Mouse (Mus musculus): ENCODE data around the gene Rpia.

Rpia gene

GRCm38 (mm10) chr6:70805267-70805666 lies 13.2 kb upstream of the Rpia start:
- DNase-seq (ENCODE audit: inconsistent ontology term): peak; percentile 51

DNA sequence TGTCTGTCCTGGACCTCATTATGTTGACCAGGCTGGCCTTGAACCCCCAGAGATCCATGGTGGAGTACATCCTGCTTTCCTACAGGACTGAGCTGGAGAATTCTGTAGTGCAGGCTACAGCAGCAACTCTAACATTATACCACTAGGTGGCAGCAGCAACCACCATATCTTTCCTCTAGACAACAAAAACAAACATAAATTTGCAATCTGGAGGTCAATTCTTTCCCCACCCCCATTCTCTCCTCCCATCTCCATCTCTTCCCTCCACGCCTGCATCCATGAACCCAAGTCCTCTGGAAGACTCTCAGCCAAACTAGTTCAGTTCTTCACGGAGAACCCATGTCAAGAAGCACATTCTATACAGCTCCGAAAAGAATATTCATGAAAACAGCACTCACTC lies 12.6 kb upstream of the Rpia start:
- DNase-seq (ENCODE audit: inconsistent ontology term): peak; percentile 51

GRCm38 (mm10) chr6:70797581-70798251 lies 5.7 kb upstream of the Rpia start:
- no peak for DNase-seq (ENCODE audit: inconsistent ontology term)

DNA sequence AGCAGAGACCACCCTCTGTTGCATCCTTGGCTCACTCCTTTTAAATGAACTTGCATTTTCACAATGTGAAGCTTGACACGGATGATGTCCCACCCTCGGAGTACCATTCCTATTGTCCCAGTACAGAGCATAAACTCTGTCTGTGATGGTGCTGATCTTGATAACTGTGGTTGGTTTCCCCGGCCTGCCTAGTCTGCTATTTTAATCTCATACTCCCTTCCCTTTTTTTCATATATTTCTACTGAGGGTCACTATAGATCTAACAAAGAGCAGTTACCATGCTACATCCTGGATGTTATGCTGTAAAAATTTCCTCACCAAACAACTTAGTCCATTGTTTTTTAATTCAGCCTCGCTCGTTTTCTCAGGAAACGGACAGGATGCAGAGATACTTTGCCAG lies 4.9 kb upstream of the Rpia start:
- no peak for DNase-seq (ENCODE audit: inconsistent ontology term)

DNA sequence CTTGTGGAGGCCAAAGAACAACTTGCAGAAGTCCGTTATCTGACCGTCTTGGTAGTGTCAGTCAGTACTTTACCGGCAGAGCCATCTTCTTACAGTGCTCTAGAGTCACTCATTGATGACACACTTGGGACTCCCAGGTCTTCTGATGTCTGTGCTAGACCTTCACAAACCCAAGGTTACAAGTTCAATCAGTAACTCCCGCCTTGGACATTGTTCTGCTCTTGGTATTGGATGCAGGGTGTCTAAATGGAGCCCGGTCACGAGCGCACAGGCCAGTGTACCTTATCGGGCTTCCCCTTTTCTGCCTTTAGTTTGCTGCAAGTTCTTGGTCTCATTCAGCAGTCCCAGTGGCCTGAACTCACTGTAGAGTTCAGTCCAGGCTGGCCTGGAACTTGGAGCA lies 612 bp upstream of the Rpia start:
- no peak for DNase-seq (ENCODE audit: inconsistent ontology term)

DNA sequence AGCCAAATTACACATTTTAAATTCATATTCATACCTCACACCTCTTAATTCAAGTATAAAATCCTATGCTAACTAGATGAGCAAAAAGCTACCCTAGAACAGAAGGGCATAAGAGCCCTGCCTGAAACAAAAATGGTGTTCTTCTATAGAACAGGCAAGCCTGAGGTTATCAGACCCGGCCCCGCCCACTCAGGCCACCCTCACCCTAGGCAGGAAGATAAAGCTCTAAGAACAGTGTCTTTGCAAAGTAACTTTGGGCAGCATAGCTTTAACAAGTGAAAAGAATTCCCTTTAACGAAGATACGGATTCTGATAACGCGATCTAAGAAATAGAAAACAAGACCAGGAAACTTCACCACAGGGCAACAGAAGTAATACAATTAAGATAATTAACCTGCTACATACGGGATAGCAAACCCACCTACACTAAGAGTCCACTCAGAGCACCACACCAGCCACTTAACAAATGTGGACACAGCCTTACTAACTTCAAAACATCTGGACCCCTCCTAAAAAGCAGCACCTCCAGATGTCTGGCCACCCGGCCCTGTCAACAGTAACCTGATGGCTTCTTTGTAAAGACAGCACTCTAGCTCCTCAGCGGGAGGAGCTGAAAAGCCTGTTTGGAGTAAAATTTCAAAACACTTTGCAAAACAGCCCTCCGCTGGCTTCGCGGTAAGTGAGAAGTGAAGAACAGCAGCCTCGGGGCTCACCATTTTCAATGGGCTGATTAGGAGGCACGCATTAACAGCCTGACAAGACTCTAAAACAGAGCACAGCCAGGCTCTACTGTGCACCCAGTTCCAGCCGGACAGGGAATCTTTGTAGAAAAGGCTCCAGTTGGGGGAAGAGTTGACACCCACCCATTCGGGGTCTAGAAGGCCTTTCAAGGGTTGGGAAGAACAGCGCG lies 925 bp downstream of the Rpia start:
- DNase-seq (ENCODE audit: inconsistent ontology term): no peak

DNA sequence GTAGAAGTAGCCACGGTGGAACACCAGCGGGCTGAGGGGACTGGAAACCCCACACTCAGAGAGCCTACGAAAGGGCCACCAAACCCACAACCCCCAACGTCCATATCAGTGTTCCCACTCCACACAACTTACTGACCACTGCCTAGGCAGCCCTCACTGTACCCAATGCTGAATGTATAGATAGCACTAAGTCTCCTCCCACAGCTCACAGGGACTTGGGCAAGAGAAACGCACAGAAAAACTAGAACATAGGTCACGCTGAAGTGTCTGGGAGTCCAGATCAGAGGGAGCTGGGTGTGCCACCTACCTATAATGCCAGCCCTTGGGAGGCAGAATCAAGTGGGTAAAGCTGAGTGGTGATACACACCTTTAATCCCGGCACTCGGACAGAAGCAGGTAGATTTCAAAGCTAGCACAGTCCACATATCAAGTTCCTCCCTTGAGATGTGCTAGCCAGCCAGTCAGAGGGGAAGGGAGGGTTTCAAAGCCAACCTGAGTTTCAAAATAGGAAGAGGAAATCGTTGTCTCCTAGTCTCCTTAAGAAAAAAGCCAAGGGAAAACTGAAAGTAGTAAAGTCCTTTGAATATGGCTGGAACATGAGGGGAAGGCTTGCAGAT lies 1.9 kb downstream of the Rpia start:
- no peak for DNase-seq (ENCODE audit: inconsistent ontology term)

DNA sequence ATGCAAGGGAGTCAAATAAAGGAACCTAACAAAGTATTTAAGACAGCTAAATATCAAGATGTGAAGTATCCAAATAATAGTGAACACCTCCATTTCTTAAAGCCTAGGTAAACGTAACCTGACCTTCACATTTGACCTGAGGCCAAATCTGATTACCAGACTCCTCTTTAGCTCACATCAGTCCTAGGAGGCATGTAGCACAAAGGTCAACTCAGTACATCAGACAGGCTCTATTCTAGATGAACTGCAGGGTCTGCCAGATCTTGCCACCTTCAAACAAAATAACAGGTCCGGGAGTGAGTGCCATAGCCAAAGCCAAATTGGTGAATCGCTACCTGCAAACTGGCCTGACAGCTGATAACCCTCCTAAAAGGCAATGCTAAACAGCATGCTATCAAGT lies 2.9 kb downstream of the Rpia start:
- no peak for DNase-seq (ENCODE audit: inconsistent ontology term)

DNA sequence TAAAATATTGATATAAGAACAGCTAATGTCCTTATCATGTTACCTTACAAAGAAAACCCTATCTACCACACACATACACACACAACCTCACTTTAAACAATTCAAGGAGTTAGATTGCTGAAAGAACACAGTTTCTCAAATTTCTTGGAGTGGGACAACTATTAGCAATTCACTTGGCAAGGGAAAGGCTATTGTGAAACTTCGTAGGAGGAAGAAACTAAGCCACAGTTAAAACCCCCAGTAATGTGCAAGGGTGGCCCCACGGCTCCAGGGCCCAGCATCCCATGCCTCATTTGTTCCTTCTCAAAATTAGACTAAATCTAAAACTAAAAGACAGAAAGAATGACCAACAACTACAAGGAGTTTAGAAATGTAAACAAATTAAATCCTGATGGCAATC lies 4.5 kb downstream of the Rpia start:
- DNase-seq (ENCODE audit: inconsistent ontology term): no peak

GRCm38 (mm10) chr6:70785852-70786251 lies 6.2 kb downstream of the Rpia start:
- no peak for DNase-seq (ENCODE audit: inconsistent ontology term)

- DNase-seq (ENCODE audit: inconsistent ontology term): no peak
Observed at GRCm38 (mm10) chr6:70784811-70785210, 7.2 kb downstream of the Rpia start.

GRCm38 (mm10) chr6:70781336-70781735 lies 10.7 kb downstream of the Rpia start:
- peak; percentile 53 for DNase-seq (ENCODE audit: inconsistent ontology term)

DNA sequence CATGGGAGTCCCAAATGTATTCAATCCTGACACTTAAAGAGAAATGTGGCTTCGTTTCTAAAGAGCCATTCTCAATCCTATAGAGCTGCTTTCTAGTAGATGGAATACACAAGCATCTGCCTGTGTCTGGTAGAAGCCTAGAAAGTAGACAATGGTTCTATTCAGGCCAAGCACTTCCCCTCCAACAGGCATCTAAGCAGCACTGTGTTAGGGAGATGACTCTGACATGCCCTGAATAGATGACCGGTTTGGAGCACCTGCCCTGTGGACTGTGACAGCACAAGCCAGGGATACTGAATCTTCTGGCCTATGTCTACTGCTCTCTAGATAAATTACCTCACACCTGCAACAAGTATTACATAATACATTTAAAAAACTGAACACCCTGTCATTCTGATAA lies 17.7 kb downstream of the Rpia start:
- peak; percentile 71 for DNase-seq (ENCODE audit: inconsistent ontology term)

GRCm38 (mm10) chr6:70773769-70774168 lies 18.3 kb downstream of the Rpia start:
- no peak for DNase-seq (ENCODE audit: inconsistent ontology term)

DNA sequence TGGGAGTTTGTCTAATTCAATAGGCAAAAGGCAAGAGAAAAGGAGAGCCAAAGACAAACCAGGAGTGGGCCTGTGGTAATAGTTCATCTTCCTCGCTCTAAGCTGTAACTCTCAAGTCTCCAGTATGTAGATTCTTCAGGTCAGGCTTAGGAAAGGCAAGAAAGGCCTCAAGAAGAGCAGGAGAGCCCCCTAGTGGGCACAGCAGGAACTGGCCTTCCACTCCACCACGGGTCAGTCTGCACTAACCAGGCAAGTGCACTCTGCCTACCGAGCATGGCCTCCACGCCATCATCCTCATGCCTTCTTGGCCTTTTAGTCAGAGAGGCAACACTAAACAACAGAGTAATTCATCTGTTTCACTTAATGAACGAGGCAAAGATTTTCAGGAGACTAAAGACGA lies 23.3 kb downstream of the Rpia start:
- peak; percentile 69 for DNase-seq (ENCODE audit: inconsistent ontology term)

DNA sequence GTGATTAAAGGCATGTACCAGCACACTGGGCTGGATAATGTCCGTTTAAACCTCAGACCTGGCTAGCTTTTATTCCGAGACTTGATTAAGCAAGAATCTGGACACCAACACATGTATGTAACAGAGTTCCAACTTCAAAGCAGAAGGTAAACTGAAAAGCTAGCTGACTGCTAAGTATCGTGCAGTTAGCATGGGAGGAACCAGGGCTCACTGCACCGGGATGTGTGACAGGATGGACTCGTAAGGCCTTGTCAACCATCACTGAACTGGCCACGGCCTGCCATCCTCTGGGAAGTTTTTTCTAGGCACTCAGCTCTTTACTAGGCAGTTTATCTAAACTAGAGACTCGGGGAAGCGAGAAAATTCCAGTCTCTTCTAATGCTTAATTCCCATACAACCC lies 27.0 kb downstream of the Rpia start:
- DNase-seq (ENCODE audit: inconsistent ontology term): no peak

DNA sequence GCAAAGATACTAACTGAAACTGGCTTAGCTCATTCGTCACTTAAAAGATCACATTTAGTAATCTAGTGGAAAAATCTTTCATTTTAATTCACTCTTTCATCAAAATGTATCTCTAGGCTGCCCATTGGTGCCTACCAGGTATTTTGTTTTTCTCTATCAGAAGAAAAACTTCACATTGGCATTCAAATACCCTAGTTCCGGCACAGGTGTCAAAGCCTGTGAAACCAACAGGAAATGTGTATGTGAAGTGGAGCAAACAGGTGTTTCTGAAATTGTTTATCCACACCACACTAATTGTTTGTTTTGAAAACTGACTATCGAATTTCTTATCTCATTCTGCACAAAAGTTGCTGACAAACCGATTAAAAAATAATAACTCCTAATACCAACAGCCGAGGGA lies 27.5 kb downstream of the Rpia start:
- DNase-seq (ENCODE audit: inconsistent ontology term): no peak

DNA sequence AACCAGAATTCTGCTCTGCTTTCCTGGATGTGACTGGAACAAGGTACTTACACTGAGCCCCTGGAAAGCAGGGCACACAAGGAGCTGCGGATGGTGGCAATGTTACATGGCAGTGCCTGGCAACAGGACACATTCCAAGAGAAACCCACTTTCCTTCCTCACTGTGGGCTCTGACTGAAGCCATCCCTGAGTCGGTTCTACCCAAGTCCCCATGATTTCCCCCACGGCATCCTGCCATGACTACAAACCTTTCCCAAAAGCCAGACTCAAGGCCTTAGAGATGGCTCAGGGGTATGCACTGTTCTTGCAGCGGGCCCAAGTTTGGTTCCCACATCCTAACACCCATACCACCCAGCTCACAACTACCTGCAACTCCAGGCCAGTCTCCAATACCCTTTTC lies 28.2 kb downstream of the Rpia start:
- no peak for DNase-seq (ENCODE audit: inconsistent ontology term)

GRCm38 (mm10) chr6:70762659-70763058 lies 29.4 kb downstream of the Rpia start:
- no peak for DNase-seq (ENCODE audit: inconsistent ontology term)

- no peak for DNase-seq (ENCODE audit: inconsistent ontology term)
Observed at GRCm38 (mm10) chr6:70760951-70761350, 31.1 kb downstream of the Rpia start.

DNA sequence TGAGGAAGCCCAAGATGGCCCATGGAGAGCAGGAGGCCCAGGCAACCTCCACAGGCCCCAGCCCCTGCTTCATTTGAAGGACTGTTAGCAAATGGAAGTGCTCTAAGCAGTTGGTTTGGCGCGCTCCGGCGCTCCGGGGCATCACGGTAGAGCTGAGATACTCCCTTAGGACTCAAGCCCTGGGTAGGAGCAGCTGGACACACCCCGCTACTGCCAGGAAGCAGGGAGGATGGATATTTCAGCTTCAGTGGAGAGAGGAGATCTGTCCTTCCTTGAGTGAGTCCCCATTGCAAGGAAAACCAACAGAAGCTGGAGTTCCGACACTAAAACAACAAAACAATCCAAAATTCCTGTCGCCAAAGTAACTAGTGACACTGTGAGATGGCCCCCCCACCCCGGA lies 37.2 kb downstream of the Rpia start:
- no peak for DNase-seq (ENCODE audit: inconsistent ontology term)

DNA sequence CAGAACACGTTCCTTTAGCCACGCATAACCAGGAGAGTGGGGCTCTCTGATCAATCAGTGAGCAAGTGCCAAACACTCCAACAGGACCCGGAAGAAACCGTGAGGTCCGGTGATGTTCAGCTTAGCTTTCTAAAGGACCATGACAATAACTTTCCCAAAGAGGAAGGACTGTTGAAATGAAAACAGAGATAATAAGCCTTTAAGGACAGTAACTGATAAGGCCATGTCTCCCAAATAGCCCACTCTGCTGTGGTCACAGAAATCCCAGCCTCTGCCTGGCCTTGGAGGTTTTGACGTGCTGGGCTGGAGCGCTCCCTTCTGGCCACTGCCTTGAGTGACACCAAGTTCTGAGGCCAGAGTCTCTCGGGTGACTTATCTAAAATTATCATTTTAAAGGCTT lies 39.7 kb downstream of the Rpia start:
- peak; percentile 9 for DNase-seq (ENCODE audit: inconsistent ontology term)

- no peak for DNase-seq (ENCODE audit: inconsistent ontology term)
Observed at GRCm38 (mm10) chr6:70751898-70752273, 40.1 kb downstream of the Rpia start.

Measured in Muller cell, postnatal 12 days (primary cell).